Mouse (Mus musculus) frontal cortex, postnatal 36 days (tissue): ENCODE measurements around the gene Cntnap2.
"Not testable (repeated sequence)": the region's sequence is repeated elsewhere in the genome, so short reads cannot be mapped to it uniquely, and the experiment has no call there.

ENCODE experiments used
- DNase-seq, 2 experiments: peaks; one replicate each; pipeline ENCODE4 v3.0.0; 2022; ENCODE audit warnings: low spot score in 2 of 2

The Cntnap2 gene

GRCm38 (mm10) chr6:47174580-47175294, 2115.6 kb downstream of the Cntnap2 start:
- DNase-seq: not testable (repeated sequence)

GRCm38 (mm10) chr6:47175356-47176156, 2116.4 kb downstream of the Cntnap2 start:
- DNase-seq: peak in 1 of 2 experiments; percentile 26

- not testable (repeated sequence) for DNase-seq
Observed at GRCm38 (mm10) chr6:47176157-47176555, 2117.0 kb downstream of the Cntnap2 start.

DNA sequence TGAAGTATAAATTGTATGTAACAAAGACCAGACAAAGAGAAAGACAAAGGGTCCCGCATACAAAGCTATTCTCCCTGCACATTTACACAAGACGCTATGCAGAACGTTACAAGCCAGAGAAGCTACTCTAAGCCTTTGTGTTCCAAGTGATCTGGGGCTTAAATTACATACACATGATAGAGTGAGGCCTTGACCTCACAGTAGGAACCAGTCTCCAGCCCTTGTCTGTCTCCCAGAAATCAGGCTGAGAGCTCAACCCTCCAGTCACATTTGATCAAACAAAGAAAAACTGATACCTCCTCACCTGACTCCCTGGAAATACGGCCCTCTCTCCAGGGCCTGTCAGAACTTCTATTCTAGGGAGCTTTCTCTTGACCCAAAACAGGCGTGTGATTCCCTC, 2122.2 kb downstream of the Cntnap2 start:
- not testable (repeated sequence) for DNase-seq

- no peak for DNase-seq
Observed at GRCm38 (mm10) chr6:47182252-47182651, 2123.1 kb downstream of the Cntnap2 start.

GRCm38 (mm10) chr6:47182756-47183155, 2123.6 kb downstream of the Cntnap2 start:
- DNase-seq: no peak

DNA sequence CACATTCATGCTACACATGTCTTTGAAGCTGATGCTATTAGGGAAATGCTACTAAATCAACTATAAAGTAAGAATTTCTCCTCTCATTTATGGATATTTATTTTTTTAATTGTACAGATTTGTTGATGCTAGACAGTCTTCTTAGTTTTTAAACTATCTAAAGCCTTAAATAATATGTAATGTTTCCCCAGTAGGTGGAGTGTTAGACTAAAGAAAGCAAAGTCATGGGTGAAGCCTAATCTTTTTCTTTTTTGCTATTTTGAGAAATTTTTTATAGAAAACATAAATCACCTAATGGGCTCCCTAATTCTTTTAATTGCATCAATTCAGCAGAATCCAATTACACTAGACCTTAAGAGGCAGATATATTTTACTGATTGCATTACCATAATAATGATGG, 2124.7 kb downstream of the Cntnap2 start:
- not testable (repeated sequence) for DNase-seq

- DNase-seq: peak; percentile 38 to 69
Observed at GRCm38 (mm10) chr6:47188193-47188592, 2129.0 kb downstream of the Cntnap2 start.

DNA sequence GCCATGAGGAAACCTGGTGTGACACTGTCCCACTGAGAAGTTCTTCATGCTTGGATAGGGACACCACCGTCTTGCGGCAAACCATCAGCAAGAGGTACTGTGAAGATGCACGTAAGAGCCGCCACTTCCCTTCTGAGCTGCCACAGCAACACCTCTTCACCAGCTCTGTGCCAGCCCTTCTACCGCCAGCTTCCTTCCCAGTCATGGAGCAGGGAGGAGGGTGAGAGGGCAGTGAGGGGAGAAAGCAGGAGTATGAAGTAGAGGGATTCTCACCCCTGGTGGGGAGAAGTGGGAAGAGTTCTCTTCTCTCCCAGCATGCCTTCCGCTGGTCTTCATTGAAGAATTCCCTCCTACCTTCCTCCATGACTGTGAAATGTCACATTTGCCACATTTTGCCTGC, 2129.4 kb downstream of the Cntnap2 start:
- DNase-seq: not testable (repeated sequence)

GRCm38 (mm10) chr6:47190282-47190681, 2131.1 kb downstream of the Cntnap2 start:
- no peak for DNase-seq

GRCm38 (mm10) chr6:47191277-47191800, 2132.2 kb downstream of the Cntnap2 start:
- DNase-seq: peak in 1 of 2 experiments; percentile 59

DNA sequence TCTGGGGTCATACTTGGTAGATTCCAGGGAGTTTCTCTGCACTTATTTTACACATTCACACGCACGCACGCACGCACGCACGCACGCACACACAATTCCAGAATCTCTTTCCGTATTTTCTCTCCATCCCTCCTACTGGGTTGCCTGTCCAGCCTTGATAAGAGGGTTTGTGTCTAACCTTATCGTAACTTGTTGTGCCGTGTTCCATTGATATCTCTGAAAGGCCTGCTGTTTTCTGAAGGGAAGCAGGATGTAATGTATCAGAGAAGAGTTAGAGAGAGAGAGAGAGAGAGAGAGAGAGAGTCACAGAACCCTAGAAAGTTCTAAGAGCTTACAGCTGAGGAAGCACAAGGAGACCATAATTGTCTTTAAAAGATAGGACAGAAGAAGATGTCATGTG, 2132.8 kb downstream of the Cntnap2 start:
- DNase-seq: no peak

GRCm38 (mm10) chr6:47192478-47192877, 2133.3 kb downstream of the Cntnap2 start:
- DNase-seq: no peak

DNA sequence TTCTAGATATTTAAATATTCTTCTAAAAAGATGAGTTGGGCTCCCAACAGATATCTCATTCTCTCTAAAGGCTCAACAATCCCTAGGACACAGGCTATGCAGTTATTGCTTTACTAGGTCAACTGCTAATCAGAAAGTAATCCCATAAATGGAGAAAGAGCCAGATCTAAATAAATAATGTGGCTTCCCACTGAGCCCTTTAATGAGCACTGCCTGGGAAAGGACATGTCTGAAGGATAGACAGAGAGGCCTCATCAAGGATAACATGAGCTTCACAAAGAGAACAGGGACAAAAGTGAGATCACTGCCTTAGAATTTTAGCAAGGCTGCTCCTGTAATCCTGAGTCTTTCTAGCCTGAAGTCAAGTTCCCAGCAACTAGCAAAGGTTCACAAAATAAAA, 2138.4 kb downstream of the Cntnap2 start:
- no peak for DNase-seq

DNA sequence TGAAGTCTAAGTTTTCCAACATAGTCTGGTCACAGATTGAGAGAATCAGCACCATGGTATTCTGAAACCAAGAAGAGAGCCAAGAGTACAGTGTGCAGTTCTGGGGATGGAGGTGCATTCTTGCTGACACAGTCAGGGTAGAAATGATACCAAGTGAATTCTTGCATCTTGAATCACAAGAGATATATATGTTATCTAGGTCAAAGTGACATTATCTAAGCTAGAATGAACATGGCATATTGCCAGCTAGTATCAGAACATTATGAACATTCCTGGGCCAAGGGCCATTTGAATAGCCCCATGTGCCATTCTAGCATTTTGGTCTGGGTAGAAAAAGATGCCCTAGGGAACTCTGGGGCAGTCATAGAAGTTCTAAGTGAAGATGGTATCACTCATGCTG, 2141.5 kb downstream of the Cntnap2 start:
- no peak for DNase-seq

DNA sequence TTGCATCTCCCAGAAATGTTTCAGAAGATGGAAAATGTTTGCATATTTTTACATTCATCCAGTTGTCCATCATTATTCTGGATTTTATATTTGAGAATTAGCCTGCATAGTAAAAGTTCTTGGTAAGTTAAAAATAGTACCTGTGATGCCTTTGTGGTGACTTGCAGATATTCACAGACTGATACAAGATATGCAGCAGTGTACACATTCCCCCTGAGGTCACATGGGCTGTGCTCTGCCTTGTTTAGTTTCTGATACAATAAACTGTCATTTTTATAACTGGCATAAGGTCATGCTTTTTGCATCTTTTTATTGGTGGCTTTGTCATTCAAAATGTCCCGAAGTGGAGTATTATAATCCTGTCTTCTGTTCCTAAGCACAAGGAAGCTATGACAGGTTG, 2148.9 kb downstream of the Cntnap2 start:
- DNase-seq: no peak

DNA sequence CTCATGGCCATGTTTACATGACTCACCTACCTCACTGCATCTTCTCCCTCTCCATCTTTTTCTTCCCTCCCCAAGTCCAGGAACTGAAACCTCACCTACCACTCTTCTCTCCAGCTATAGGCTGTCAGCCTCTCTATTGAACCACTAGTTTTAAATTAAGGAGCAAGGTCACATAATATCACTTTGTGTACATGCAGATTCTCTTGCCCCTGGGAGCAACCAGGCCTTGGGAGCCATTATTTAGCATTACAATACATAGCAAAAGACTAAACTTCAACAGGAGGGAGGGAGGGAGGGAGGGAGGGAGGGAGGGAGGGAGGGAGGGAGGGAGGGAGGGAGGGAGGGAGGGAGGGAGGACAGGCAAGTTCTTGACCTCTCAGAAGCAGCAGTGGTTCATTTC, 2155.6 kb downstream of the Cntnap2 start:
- DNase-seq: no peak

- not testable (repeated sequence) for DNase-seq
Observed at GRCm38 (mm10) chr6:47223578-47223977, 2164.4 kb downstream of the Cntnap2 start.

- DNase-seq: not testable (repeated sequence)
Observed at GRCm38 (mm10) chr6:47225391-47225790, 2166.2 kb downstream of the Cntnap2 start.

GRCm38 (mm10) chr6:47227601-47228000, 2168.4 kb downstream of the Cntnap2 start:
- no peak for DNase-seq

DNA sequence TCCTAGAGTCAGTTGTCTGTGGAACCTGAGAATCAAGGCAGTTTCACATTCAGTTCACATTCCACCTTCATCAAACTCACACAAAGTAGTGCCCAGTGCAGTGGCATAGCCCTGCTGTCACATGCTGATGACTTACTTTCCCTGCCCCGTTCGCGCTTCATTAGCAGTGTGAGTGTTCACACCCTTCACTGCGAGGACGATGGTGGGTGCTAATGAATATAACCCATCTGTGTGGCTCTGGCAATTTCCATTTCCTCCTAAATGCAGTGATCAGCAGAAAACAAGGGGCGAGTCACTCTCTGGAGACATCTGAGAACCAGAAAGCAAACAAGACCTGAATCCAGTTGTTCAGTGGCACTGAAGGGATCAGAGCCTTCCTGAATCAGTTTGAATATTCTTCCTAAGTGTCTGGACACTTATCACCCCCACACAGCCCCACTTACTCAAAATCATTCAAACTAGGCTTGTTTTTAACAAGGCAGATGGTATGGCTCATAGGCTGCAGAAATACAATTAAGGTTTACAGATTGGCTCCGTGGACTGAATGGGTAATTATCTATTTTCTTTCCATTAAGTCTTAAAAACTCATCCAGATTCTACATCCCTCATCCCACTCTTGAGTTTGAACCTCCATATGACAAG, 2169.6 kb downstream of the Cntnap2 start:
- DNase-seq: no peak

- no peak for DNase-seq
Observed at GRCm38 (mm10) chr6:47231513-47231912, 2172.4 kb downstream of the Cntnap2 start.
